Comparison of ENCODE assay signal across 9 mouse cellular contexts in the genomic region with DNA sequence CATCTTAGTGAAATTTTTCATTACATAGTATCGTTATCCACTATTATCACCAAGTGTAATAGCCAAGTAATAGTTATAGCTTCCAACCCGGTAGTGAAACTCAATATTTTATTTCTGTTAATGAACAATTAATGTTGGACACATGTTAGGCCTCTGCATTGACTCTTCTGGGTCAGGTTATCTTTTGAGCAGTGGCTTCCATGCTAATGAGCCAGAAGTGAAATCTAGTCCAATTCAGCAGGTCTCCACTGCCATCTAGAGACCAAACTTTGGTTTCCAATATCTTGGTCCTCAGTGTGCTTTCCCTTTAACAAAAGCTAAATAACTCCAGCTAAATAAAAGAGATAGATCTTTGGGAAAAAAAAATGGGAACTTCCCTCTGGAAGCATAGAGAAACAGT.
DNase-seq lines count a peak whose midpoint lies in the region; TF ChIP-seq lines count a peak whose summit lies in the region.
"Had no signal": no experiment of that assay in that cellular context is flagged by ENCODE, and none has a peak within 500 bp of the region (broad histone marks: within the 10 kb centered on the region; RNA-seq: fewer than 3 reads in every experiment).

No protein-coding gene starts in this region.

- H3K4me3 ChIP-seq in left cerebral cortex, adult 2 months = no peak overlapping the region
- H3K4me3 ChIP-seq: erythroblast, embryonic 14.5 days had no signal

- no peak overlapping the region for H3K27ac ChIP-seq in left cerebral cortex, adult 2 months

- peak; percentile 10 for DNase-seq in adrenal gland, postnatal 14 days
- DNase-seq in adrenal gland, adult 18-20 months (ENCODE audit: low spot score in 2 of 2) = no peak
- DNase-seq in left cerebral cortex, adult 2 months (ENCODE audit: extremely low spot score in 1 of 2, low spot score in 2 of 2) = peak in 1 of 2 experiments; percentile 7
- no peak for DNase-seq in left cerebral cortex, postnatal 36 days (ENCODE audit: low spot score in 2 of 2)
- DNase-seq in embryo, embryonic 11 days = peak; percentile 56
- peak; percentile 30 for DNase-seq in lung, postnatal 10 days
- no peak for DNase-seq in heart, postnatal 10 days
- DNase-seq in urinary bladder, adult 18-20 months (ENCODE audit: low spot score in 2 of 2) = no peak

- intact Hi-C loops in left cerebral cortex, adult 2 months (cut with DNase I) = no loop called here
- intact Hi-C loops in left cerebral cortex, postnatal 36 days (cut with DNase I) = no loop called here
- intact Hi-C loops in heart, postnatal 10 days (cut with DNase I) = no loop called here

- TF ChIP-seq CTCF in left cerebral cortex, adult 2 months (IDR thresholded peaks at IDR 0.05) = peak; percentile 62

Comparison
In these comparisons a context has a peak if more than half of its experiments do, and no peak if none do; other contexts are left out.
1. DNase-seq: peak in adrenal gland, postnatal 14 days (single experiment), embryo, embryonic 11 days (single experiment) and lung, postnatal 10 days (single experiment); none in adrenal gland, adult 18-20 months (0 of 2), left cerebral cortex, postnatal 36 days (0 of 2), heart, postnatal 10 days (0 of 2) and urinary bladder, adult 18-20 months (0 of 2).